Mouse (Mus musculus): Measurements from ENCODE around the gene Sstr4. TPM values are rescaled to one million over a fixed set of nuclear protein-coding genes. Genes with fewer than 3 reads are reported as not detected.

The Sstr4 gene
- 0.89 and 1.1 TPM in 2 replicates for polyA plus RNA-seq (2012; rRNA removed)

- Histone ChIP-seq H3K4me3 (replicated peaks; ENCODE audit: insufficient read depth, low read depth, low read length) (no peak within 1 kb of the TSS), H3K27ac (ENCODE audit: insufficient read depth, low read length) (no peak within 1 kb of the TSS), H3K27me3 (ENCODE audit: control insufficient read depth, insufficient read depth, low read length) (no peaks in the 10 kb centered on the region; the same call in 1 of the 2 replicates), H3K4me1 (ENCODE audit: control insufficient read depth, insufficient read depth, low read length) (peaks cover 3% of the 10 kb centered on the region; the same call in 1 of the 2 replicates)
- TF ChIP-seq POLR2A (IDR thresholded peaks at IDR 0.05; ENCODE audit: borderline replicate concordance, insufficient read depth, low read length) (no peak), CTCF (IDR thresholded peaks at IDR 0.05; ENCODE audit: borderline replicate concordance, insufficient read depth, low read depth, low read length) (peak; percentile 25; the same call in 1 of the 2 replicates)
- 2% methylated on average over 83 of the region's 83 CpGs for WGBS
- DNase-seq = peak in 1 of 2 experiments; percentile 14
These were observed at the start of gene Sstr4 for GRCm38 (mm10) chr2:148395131-148396051. Gene Sstr4, plus strand, starts transcription at chr2:148395344.

- Histone ChIP-seq H3K4me3 (replicated peaks; ENCODE audit: insufficient read depth, low read depth, low read length) (no peak overlapping the region), H3K27ac (ENCODE audit: insufficient read depth, low read length) (no peak overlapping the region), H3K4me1 (ENCODE audit: control insufficient read depth, insufficient read depth, low read length) (no peaks in the 10 kb centered on the region), H3K27me3 (ENCODE audit: control insufficient read depth, insufficient read depth, low read length) (no peaks in the 10 kb centered on the region)
- TF ChIP-seq CTCF (IDR thresholded peaks at IDR 0.05; ENCODE audit: borderline replicate concordance, insufficient read depth, low read depth, low read length) (no peak), POLR2A (IDR thresholded peaks at IDR 0.05; ENCODE audit: borderline replicate concordance, insufficient read depth, low read length) (no peak)
- DNase-seq = no peak
These were observed 49.8 kb upstream of the Sstr4 start for GRCm38 (mm10) chr2:148345373-148345772.

- TF ChIP-seq POLR2A (IDR thresholded peaks at IDR 0.05; ENCODE audit: borderline replicate concordance, insufficient read depth, low read length) (no peak), CTCF (IDR thresholded peaks at IDR 0.05; ENCODE audit: borderline replicate concordance, insufficient read depth, low read depth, low read length) (no peak)
- WGBS = 97% methylated on average over 1 of the region's 1 CpGs
- H3K27ac ChIP-seq (ENCODE audit: insufficient read depth, low read length) = no peak overlapping the region
- DNase-seq = no peak
- H3K4me1 ChIP-seq (ENCODE audit: control insufficient read depth, insufficient read depth, low read length) = no peaks in the 10 kb centered on the region
- no peaks in the 10 kb centered on the region for H3K27me3 ChIP-seq (ENCODE audit: control insufficient read depth, insufficient read depth, low read length)
- H3K4me3 ChIP-seq (replicated peaks; ENCODE audit: insufficient read depth, low read depth, low read length) = no peak overlapping the region
These were observed 48.2 kb upstream of the Sstr4 start for GRCm38 (mm10) chr2:148346976-148347375.

- 69% methylated on average over 4 of the region's 4 CpGs for WGBS
- Histone ChIP-seq H3K4me1 (ENCODE audit: control insufficient read depth, insufficient read depth, low read length) (no peaks in the 10 kb centered on the region), H3K27ac (ENCODE audit: insufficient read depth, low read length) (no peak overlapping the region), H3K4me3 (replicated peaks; ENCODE audit: insufficient read depth, low read depth, low read length) (no peak overlapping the region), H3K27me3 (ENCODE audit: control insufficient read depth, insufficient read depth, low read length) (no peaks in the 10 kb centered on the region)
- no peak for TF ChIP-seq POLR2A (IDR thresholded peaks at IDR 0.05; ENCODE audit: borderline replicate concordance, insufficient read depth, low read length)
- TF ChIP-seq CTCF (IDR thresholded peaks at IDR 0.05; ENCODE audit: borderline replicate concordance, insufficient read depth, low read depth, low read length) = no peak
- no peak for DNase-seq
These were observed 45.4 kb upstream of the Sstr4 start for GRCm38 (mm10) chr2:148349509-148350307.

- H3K27ac ChIP-seq (ENCODE audit: insufficient read depth, low read length) = no peak overlapping the region
- no peaks in the 10 kb centered on the region for H3K27me3 ChIP-seq (ENCODE audit: control insufficient read depth, insufficient read depth, low read length)
- WGBS = 65% methylated on average over 2 of the region's 2 CpGs
- no peak for DNase-seq
- no peak overlapping the region for H3K4me3 ChIP-seq (replicated peaks; ENCODE audit: insufficient read depth, low read depth, low read length)
- TF ChIP-seq CTCF (IDR thresholded peaks at IDR 0.05; ENCODE audit: borderline replicate concordance, insufficient read depth, low read depth, low read length) (no peak), POLR2A (IDR thresholded peaks at IDR 0.05; ENCODE audit: borderline replicate concordance, insufficient read depth, low read length) (no peak)
- no peaks in the 10 kb centered on the region for H3K4me1 ChIP-seq (ENCODE audit: control insufficient read depth, insufficient read depth, low read length)
These were observed 44.7 kb upstream of the Sstr4 start for GRCm38 (mm10) chr2:148350460-148350859.

- H3K27ac ChIP-seq (ENCODE audit: insufficient read depth, low read length) = no peak overlapping the region
- 73% methylated on average over 1 of the region's 1 CpGs for WGBS
- no peak overlapping the region for H3K4me3 ChIP-seq (replicated peaks; ENCODE audit: insufficient read depth, low read depth, low read length)
- no peaks in the 10 kb centered on the region for H3K4me1 ChIP-seq (ENCODE audit: control insufficient read depth, insufficient read depth, low read length)
- H3K27me3 ChIP-seq (ENCODE audit: control insufficient read depth, insufficient read depth, low read length) = no peaks in the 10 kb centered on the region
- TF ChIP-seq POLR2A (IDR thresholded peaks at IDR 0.05; ENCODE audit: borderline replicate concordance, insufficient read depth, low read length) (no peak), CTCF (IDR thresholded peaks at IDR 0.05; ENCODE audit: borderline replicate concordance, insufficient read depth, low read depth, low read length) (no peak)
- DNase-seq = no peak
These were observed 42.5 kb upstream of the Sstr4 start for GRCm38 (mm10) chr2:148352655-148353054.

GRCm38 (mm10) chr2:148357145-148357544 is 38.0 kb upstream of the Sstr4 start:
- DNase-seq = no peak
- TF ChIP-seq POLR2A (IDR thresholded peaks at IDR 0.05; ENCODE audit: borderline replicate concordance, insufficient read depth, low read length) (no peak), CTCF (IDR thresholded peaks at IDR 0.05; ENCODE audit: borderline replicate concordance, insufficient read depth, low read depth, low read length) (no peak)
- WGBS = 83% methylated on average over 1 of the region's 1 CpGs

More at GRCm38 (mm10) chr2:148357145-148357544, 38.0 kb upstream of the Sstr4 start:
- Histone ChIP-seq H3K4me1 (ENCODE audit: control insufficient read depth, insufficient read depth, low read length) (no peaks in the 10 kb centered on the region), H3K4me3 (replicated peaks; ENCODE audit: insufficient read depth, low read depth, low read length) (no peak overlapping the region), H3K27ac (ENCODE audit: insufficient read depth, low read length) (no peak overlapping the region), H3K27me3 (ENCODE audit: control insufficient read depth, insufficient read depth, low read length) (no peaks in the 10 kb centered on the region)
